Mouse (Mus musculus): Measurements from ENCODE around the gene Cnot6l. TPM values are rescaled to one million over a fixed set of nuclear protein-coding genes. Genes with fewer than 3 reads are reported as not detected.

The Cnot6l gene
- polyA plus RNA-seq, 2 experiments, result 2.8 to 5.8 TPM

DNA sequence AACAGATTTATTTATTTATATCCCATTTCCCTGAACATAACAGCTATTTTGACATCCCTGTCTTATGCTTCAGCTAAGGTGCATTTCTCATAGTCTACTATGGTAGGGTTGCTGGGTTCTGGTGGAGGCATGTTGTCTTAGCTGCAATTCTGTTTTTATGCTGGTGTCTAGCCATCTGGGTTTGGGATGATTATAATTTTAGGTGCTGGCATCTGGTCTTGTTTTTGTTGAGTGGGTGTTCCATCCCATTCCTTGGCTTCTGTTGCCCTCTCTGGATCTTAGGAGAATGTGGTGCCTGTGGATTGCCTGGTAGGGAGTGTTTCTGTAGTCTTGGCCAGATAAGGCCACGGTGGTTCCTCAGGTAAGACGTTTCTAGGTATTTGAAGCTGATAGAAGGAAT lies 134.2 kb downstream of the Cnot6l start:
- Histone ChIP-seq H3K9ac (replicated peaks) (no peak overlapping the region), H3K4me2 (ENCODE audit: low read depth) (no peak overlapping the region), H3K4me3 (ENCODE audit: insufficient read depth in 1 of 2, low read depth in 2 of 2, low read length in 2 of 2) (no peak overlapping the region), H3K27ac (no peak overlapping the region), H3K9me3 (ENCODE audit: control insufficient read depth, low read length) (no peaks in the 10 kb centered on the region), H3K27me3 (ENCODE audit: control insufficient read depth, insufficient read depth, low read length) (no peaks in the 10 kb centered on the region), H3K36me3 (replicated peaks; ENCODE audit: control insufficient read depth, insufficient read depth, low read depth) (no peaks in the 10 kb centered on the region), H3K4me1 (replicated peaks; ENCODE audit: control insufficient read depth in 2 of 2, insufficient read depth in 2 of 2, low read length in 1 of 2) (no peaks in the 10 kb centered on the region)
- ATAC-seq (ENCODE audit: insufficient read depth) (no peak), DNase-seq (ENCODE audit: low read depth in 3 of 3, low spot score in 3 of 3) (no peak)
- WGBS (ENCODE audit: insufficient replicate concordance), result 57% methylated on average over 2 of the region's 2 CpGs
- TF ChIP-seq CTCF (IDR thresholded peaks at IDR 0.05; ENCODE audit: low read depth), result no peak
- no peak for TF ChIP-seq EP300 (IDR thresholded peaks at IDR 0.05; ENCODE audit: low read depth)

Other genes starting within 250 kb of the Cnot6l start
- gene Cxcl13, start 207.2 kb downstream of the Cnot6l start, polyA plus RNA-seq (2012; rRNA removed), result 0.02 and 0.03 TPM in 2 replicates
- 0.14 TPM in 1 of 2 replicates, not detected in the other for gene Cxcl13, start 207.2 kb downstream of the Cnot6l start, polyA plus RNA-seq (2014; fragmentation: Nextera tagmentation; extraction: Ambion mirVana)
- 3.4 and 6.0 TPM in 2 replicates for gene Mrpl1, start 45.3 kb upstream of the Cnot6l start, polyA plus RNA-seq (2012; rRNA removed)
- gene Mrpl1, start 45.3 kb upstream of the Cnot6l start, polyA plus RNA-seq (2014; fragmentation: Nextera tagmentation; extraction: Ambion mirVana), result 14.7 and 15.6 TPM in 2 replicates
- 0.41 and 0.46 TPM in 2 replicates for gene Fras1, start 209.8 kb upstream of the Cnot6l start, polyA plus RNA-seq (2012; rRNA removed)
- 1.1 TPM in 2 replicates for gene Fras1, start 209.8 kb upstream of the Cnot6l start, polyA plus RNA-seq (2014; fragmentation: Nextera tagmentation; extraction: Ambion mirVana)